Mouse (Mus musculus) liver, adult 10 weeks (tissue): ENCODE data around the gene Prss27. TPM values are rescaled to one million over a fixed set of nuclear protein-coding genes. Genes with fewer than 3 reads are reported as not detected.

ENCODE experiments used
- polyA plus RNA-seq: library from polyadenylated mRNA; stranded (reverse); fragments of 350-450 nt; fragmentation: Illumina TruSeq; extraction: RNeasy Lipid Tissue Mini Kit (QIAGEN cat#74804); gene quantifications from one replicate; pipeline ENCODE4 v1.2.3, GENCODE M21; 2014; ENCODE audit warnings: low read depth, low replicate concordance

The Prss27 gene
- polyA plus RNA-seq, result not detected

DNA sequence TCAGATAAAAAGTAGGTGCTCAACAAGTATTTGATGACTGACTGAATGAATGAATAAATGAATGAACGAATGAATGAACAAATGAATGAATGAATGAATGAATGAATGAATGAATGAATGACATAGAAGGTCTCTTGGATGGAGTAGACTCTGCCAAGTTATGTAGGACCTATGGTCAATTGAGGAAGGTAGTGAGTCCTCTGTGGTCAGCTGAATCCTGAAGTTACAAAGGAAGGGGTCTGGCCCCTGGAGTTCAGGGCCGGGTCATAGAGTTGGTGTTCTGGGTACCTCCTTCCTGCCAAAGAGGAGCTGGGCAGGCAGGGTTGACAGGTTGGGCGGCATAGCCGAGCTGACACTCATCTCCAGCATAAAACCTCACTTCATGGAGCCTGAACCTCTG, at the start of gene Prss27:
Gene Prss27, plus strand, starts transcription at position 301 of the 400 bp plus-strand sequence.

DNA sequence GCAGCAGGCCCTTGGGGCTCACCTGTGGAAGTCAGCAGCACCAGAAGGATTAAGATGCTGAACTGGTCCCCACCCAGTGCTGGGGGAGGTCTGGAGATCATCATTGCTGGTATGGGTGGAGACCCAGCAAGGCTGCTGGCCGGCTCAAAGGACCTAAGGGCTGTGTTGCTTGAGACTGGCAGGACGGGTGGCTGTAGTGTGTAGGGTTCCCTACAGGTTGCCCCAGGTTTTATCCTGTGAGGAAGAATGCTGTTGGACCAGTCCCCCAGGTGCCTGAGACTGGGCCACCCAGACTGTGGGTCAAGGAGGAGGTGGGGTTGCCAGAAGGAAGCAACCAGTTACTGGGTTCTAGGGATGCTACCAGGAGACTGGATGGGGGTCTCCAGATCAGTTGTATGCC, 40.0 kb upstream of the Prss27 start, which contains the start of gene Prss22:
Gene Prss22, minus strand, starts transcription at position 200 of the 400 bp plus-strand sequence.

DNA sequence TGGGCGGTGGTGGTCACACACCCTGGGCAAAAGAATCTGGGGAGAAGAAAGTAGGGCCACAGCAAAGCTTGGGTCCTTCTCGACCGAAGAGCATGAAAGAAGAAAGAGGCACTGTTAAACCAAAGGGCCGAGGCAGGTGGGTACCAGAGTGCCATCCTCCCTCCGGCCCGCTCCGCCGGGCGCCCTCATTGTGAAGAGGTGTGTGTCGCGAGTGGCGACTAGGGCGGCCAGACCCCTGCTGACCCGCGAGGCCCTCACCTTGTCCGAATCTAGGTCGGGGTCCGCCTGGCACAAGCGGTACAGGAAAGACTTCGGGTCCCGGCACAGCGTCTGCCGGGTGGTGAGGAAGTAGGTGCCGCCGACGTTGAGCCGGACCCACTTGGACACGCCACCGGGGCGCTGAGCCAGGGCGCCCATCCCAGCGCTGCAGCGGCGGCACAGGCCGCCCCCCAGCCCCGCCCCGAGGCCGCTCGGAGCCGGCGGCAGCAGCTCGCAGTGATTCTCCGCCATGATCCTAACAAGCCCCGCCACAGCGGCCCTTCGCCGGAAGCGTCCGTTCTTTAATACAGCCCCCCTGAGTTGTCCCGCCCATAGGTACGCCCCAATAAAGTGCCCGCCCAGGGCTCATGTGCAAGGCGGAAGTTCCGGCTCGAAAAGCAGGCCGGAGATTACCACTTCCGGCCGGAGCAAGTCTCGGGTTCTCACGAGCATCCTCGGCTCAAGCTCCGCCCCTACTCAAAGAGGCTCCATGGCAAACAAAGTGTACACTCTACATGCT, 35.2 kb downstream of the Prss27 start, which contains the start of gene Kctd5:
Gene Kctd5, minus strand, starts transcription at position 567 of the 778 bp plus-strand sequence.

Other genes with a start within 250 kb of the Prss27 start
- gene Srrm2, start 247.6 kb upstream of the Prss27 start, polyA plus RNA-seq, result 42.5 TPM
- gene Elob, start 209.0 kb upstream of the Prss27 start, polyA plus RNA-seq, result 9.9 TPM
- not detected for gene Prss33, start 202.1 kb upstream of the Prss27 start, polyA plus RNA-seq
- gene Prss32, start 194.3 kb upstream of the Prss27 start, polyA plus RNA-seq, result not detected
- gene Prss41, start 194.0 kb upstream of the Prss27 start, polyA plus RNA-seq, result not detected
- gene Prss21, start 170.1 kb upstream of the Prss27 start, polyA plus RNA-seq, result not detected
- gene Dcpp1, start 157.3 kb upstream of the Prss27 start, polyA plus RNA-seq, result not detected
- gene Dcpp2, start 157.3 kb upstream of the Prss27 start, polyA plus RNA-seq, result not detected
- gene Dcpp3, start 120.7 kb upstream of the Prss27 start, polyA plus RNA-seq, result not detected
- not detected for gene Sbp, start 96.5 kb upstream of the Prss27 start, polyA plus RNA-seq
- not detected for gene Sbpl, start 82.9 kb upstream of the Prss27 start, polyA plus RNA-seq
- gene Prss30, start 57.6 kb upstream of the Prss27 start, polyA plus RNA-seq, result not detected
- gene Prss22, start 40.0 kb upstream of the Prss27 start, polyA plus RNA-seq, result not detected
- gene Kctd5, start 35.3 kb downstream of the Prss27 start, polyA plus RNA-seq, result 7.5 TPM
- gene Pdpk1, start 112.8 kb downstream of the Prss27 start, polyA plus RNA-seq, result 17.7 TPM
- not detected for gene Amdhd2, start 125.6 kb downstream of the Prss27 start, polyA plus RNA-seq
- 36.0 TPM for gene Atp6v0c, start 131.6 kb downstream of the Prss27 start, polyA plus RNA-seq
- 7.0 TPM for gene Tbc1d24, start 167.4 kb downstream of the Prss27 start, polyA plus RNA-seq
- 0.32 TPM for gene Ntn3, start 171.4 kb downstream of the Prss27 start, polyA plus RNA-seq
- gene Tedc2, start 182.7 kb downstream of the Prss27 start, polyA plus RNA-seq, result 19.8 TPM
- gene Ccnf, start 213.3 kb downstream of the Prss27 start, polyA plus RNA-seq, result 0.50 TPM